Mouse (Mus musculus) neural tube, embryonic 14.5 days (tissue): ENCODE data around the gene Glis1. TPM values are rescaled to one million over a fixed set of nuclear protein-coding genes. Genes with fewer than 3 reads are reported as not detected.

ENCODE experiments used
- ATAC-seq: fragments of 200-750 bp; cut with Nextera tagmentation; 2 replicates; pipeline ENCODE4 v1.8.0; 2017; ENCODE audit warnings: low read depth, mild to moderate bottlenecking, moderate TSS enrichment, moderate library complexity
- H3K27ac ChIP-seq: fragments of 300-500 bp; sonication (generic); 2 replicates; pipeline ENCODE4 v1.5.1; 2014; ENCODE audit warnings: low read depth, mild to moderate bottlenecking, control low read depth, low read length, moderate library complexity, mixed read lengths
- H3K27me3 ChIP-seq: fragments of 300-500 bp; sonication (generic); 2 replicates; pipeline ENCODE4 v1.6.1; 2014; ENCODE audit warnings: low read length; ENCODE audit not compliant: control insufficient read depth, insufficient read depth
- H3K36me3 ChIP-seq: fragments of 300-500 bp; sonication (generic); 2 replicates; pipeline ENCODE4 v1.6.1; 2014; ENCODE audit warnings: low read length, mixed read lengths; ENCODE audit not compliant: control insufficient read depth, insufficient read depth
- H3K4me1 ChIP-seq: fragments of 300-500 bp; sonication (generic); 2 replicates; pipeline ENCODE4 v1.6.1; 2014; ENCODE audit warnings: low read length; ENCODE audit not compliant: control insufficient read depth, insufficient read depth
- H3K4me2 ChIP-seq: fragments of 300-500 bp; sonication (generic); 2 replicates; pipeline ENCODE4 v1.6.1; 2014; ENCODE audit warnings: mild to moderate bottlenecking, low read depth, low read length, control low read depth
- H3K4me3 ChIP-seq: fragments of 300-500 bp; sonication (generic); 2 replicates; pipeline ENCODE4 v1.5.1; 2014; ENCODE audit warnings: low read depth, low read length, control low read depth, mixed read lengths
- H3K9ac ChIP-seq: fragments of 300-500 bp; sonication (generic); replicated peaks from 2 replicates; pipeline ENCODE4 v1.6.1; 2014; ENCODE audit warnings: low read depth, mild to moderate bottlenecking, control low read depth, low read length, mixed read lengths
- H3K9me3 ChIP-seq: fragments of 300-500 bp; sonication (generic); 2 replicates; pipeline ENCODE4 v1.6.1; 2016; ENCODE audit warnings: low read length; ENCODE audit not compliant: control insufficient read depth
- WGBS: fragments of 180-500 bp; shearing (Covaris S2); extraction: QIAGEN DNeasy Blood & Tissue Kit; methylation state at CpG from one replicate; pipeline ENCODE4 v1.1.7; 2014; 5-methylcytosine and 5-hydroxymethylcytosine counted together
- polyA plus RNA-seq: library from polyadenylated mRNA; unstranded; fragments of >200 nt; fragmentation: Nextera tagmentation; extraction: Ambion mirVana; gene quantifications from 2 replicates; pipeline ENCODE4 v1.2.1, GENCODE M21; 2014

Glis1 gene
- polyA plus RNA-seq, 1 experiment from 2014 or later: 5.7 TPM

- no peaks in the 10 kb centered on the region for H3K9me3 ChIP-seq
- H3K36me3 ChIP-seq: no peaks in the 10 kb centered on the region
- H3K4me3 ChIP-seq: no peak overlapping the region
- 10% methylated on average over 7 of the region's 7 CpGs for WGBS
- H3K4me1 ChIP-seq: peaks cover 8% of the 10 kb centered on the region; the same call in 1 of the 2 replicates
- ATAC-seq: peak; percentile 86
- H3K27me3 ChIP-seq: no peaks in the 10 kb centered on the region
- H3K9ac ChIP-seq: no peak overlapping the region
- H3K27ac ChIP-seq: no peak overlapping the region
- no peak overlapping the region for H3K4me2 ChIP-seq
These were observed 218.3 kb downstream of the Glis1 start for GRCm38 (mm10) chr4:107652598-107653279.

GRCm38 (mm10) chr4:107653280-107653643, 218.9 kb downstream of the Glis1 start:
- no peaks in the 10 kb centered on the region for H3K36me3 ChIP-seq
- 80% methylated on average over 5 of the region's 5 CpGs for WGBS
- no peaks in the 10 kb centered on the region for H3K27me3 ChIP-seq
- no peak overlapping the region for H3K27ac ChIP-seq
- ATAC-seq: 0 out of 2 replicates have a peak, but pooled peaks have one; percentile 3
- H3K4me1 ChIP-seq: peaks cover 8% of the 10 kb centered on the region; the same call in 1 of the 2 replicates
- H3K4me2 ChIP-seq: no peak overlapping the region
- no peak overlapping the region for H3K4me3 ChIP-seq
- H3K9me3 ChIP-seq: no peaks in the 10 kb centered on the region
- H3K9ac ChIP-seq: no peak overlapping the region

GRCm38 (mm10) chr4:107660649-107661048, 226.3 kb downstream of the Glis1 start:
- 69% methylated on average over 11 of the region's 11 CpGs for WGBS
- Histone ChIP-seq H3K27ac (no peak overlapping the region), H3K4me1 (no peaks in the 10 kb centered on the region), H3K27me3 (no peaks in the 10 kb centered on the region), H3K9ac (no peak overlapping the region), H3K4me2 (no peak overlapping the region), H3K36me3 (no peaks in the 10 kb centered on the region), H3K9me3 (no peaks in the 10 kb centered on the region), H3K4me3 (no peak overlapping the region)
- ATAC-seq: no peak

- Histone ChIP-seq H3K4me1 (peaks cover 3% of the 10 kb centered on the region; the same call in 1 of the 2 replicates), H3K9me3 (no peaks in the 10 kb centered on the region), H3K27me3 (no peaks in the 10 kb centered on the region), H3K4me2 (no peak overlapping the region), H3K27ac (no peak overlapping the region), H3K36me3 (no peaks in the 10 kb centered on the region), H3K4me3 (no peak overlapping the region), H3K9ac (no peak overlapping the region)
- ATAC-seq: no peak
- 87% methylated on average over 2 of the region's 2 CpGs for WGBS
These were observed 234.1 kb downstream of the Glis1 start for GRCm38 (mm10) chr4:107668514-107668913.

- 55% methylated on average over 5 of the region's 5 CpGs for WGBS
- Histone ChIP-seq H3K4me3 (no peak overlapping the region), H3K9ac (no peak overlapping the region), H3K36me3 (no peaks in the 10 kb centered on the region), H3K27me3 (no peaks in the 10 kb centered on the region), H3K9me3 (no peaks in the 10 kb centered on the region), H3K4me2 (no peak overlapping the region), H3K27ac (peak overlapping the region; percentile 39; the same call in 1 of the 2 replicates), H3K4me1 (peaks cover 9% of the 10 kb centered on the region; the same call in 1 of the 2 replicates)
- no peak for ATAC-seq
These were observed 236.3 kb downstream of the Glis1 start for GRCm38 (mm10) chr4:107670731-107671130.

- peaks cover 9% of the 10 kb centered on the region; the same call in 1 of the 2 replicates for H3K4me1 ChIP-seq
- peak; percentile 94 for ATAC-seq
- H3K9ac ChIP-seq: peak overlapping the region; percentile 25; the same call in 1 of the 2 replicates
- 8% methylated on average over 23 of the region's 23 CpGs for WGBS
- no peaks in the 10 kb centered on the region for H3K27me3 ChIP-seq
- peak overlapping the region; percentile 5; the same call in 1 of the 2 replicates for H3K4me3 ChIP-seq
- no peaks in the 10 kb centered on the region for H3K9me3 ChIP-seq
- H3K4me2 ChIP-seq: peak overlapping the region; percentile 27
- H3K36me3 ChIP-seq: no peaks in the 10 kb centered on the region
- peak overlapping the region; percentile 96 for H3K27ac ChIP-seq
These were observed 239.4 kb downstream of the Glis1 start for GRCm38 (mm10) chr4:107673638-107674321.

- Histone ChIP-seq H3K4me3 (no peak overlapping the region), H3K9me3 (no peaks in the 10 kb centered on the region), H3K9ac (0 out of 2 replicates have a peak overlapping the region, but pooled peaks have one; percentile 16), H3K4me1 (peaks cover 9% of the 10 kb centered on the region; the same call in 1 of the 2 replicates), H3K27ac (no peak overlapping the region), H3K36me3 (no peaks in the 10 kb centered on the region), H3K4me2 (peak overlapping the region; percentile 27), H3K27me3 (no peaks in the 10 kb centered on the region)
- WGBS: 30% methylated on average over 5 of the region's 5 CpGs
- ATAC-seq: no peak
These were observed 239.9 kb downstream of the Glis1 start for GRCm38 (mm10) chr4:107674322-107674644.

GRCm38 (mm10) chr4:107675645-107676044, 241.3 kb downstream of the Glis1 start:
- H3K9ac ChIP-seq: no peak overlapping the region
- 71% methylated on average over 10 of the region's 10 CpGs for WGBS
- no peak overlapping the region for H3K27ac ChIP-seq
- no peak for ATAC-seq
- no peak overlapping the region for H3K4me3 ChIP-seq
- no peaks in the 10 kb centered on the region for H3K36me3 ChIP-seq
- H3K9me3 ChIP-seq: no peaks in the 10 kb centered on the region
- peaks cover 17% of the 10 kb centered on the region for H3K4me1 ChIP-seq
- H3K27me3 ChIP-seq: no peaks in the 10 kb centered on the region
- no peak overlapping the region for H3K4me2 ChIP-seq
